Mouse (Mus musculus) kidney, adult 11 months (tissue): Measurements from ENCODE around the gene Ccdc183.

Experiments used
- DNase-seq: peaks from one replicate; pipeline ENCODE4 v3.0.0; 2022

Ccdc183 gene

DNA sequence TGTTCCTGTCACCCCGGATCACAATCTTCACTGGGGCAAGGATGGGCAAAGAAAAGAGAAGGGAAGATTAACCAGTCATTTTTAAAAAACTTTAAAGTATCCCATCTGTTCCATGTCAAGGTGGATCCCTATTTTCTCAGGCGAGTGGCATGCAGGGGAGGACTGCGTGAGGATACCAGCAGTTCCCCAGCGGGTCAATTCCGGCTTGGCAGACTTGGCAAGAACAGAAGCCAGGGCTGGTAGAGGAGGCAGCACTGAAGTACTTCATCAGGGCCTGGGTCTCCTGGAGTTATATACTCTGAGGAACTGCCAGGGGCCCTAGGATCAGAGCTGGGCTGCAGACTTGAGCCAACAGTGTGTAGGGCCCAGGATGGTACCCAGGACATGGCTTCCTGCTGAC lies 15.0 kb downstream of the Ccdc183 start:
- no peak for DNase-seq

DNA sequence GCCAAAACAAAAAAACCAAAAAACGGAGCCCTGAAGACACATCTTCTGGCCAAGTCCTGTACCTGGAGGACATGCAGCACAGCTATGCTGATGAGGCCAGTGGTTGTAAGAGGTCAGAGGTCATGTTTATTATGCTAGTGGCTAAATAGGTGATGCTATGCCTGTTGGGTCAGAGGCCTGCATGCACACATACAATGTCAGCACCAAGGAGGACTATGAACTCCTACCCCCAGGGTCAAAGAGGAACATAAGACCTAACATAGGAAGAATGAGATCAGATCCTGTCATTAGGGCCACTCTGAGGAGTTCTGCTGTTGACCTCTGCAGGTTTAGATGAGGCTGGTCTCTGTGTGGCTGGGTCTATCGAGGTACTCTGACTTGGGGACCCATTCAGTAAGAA lies 17.4 kb downstream of the Ccdc183 start:
- DNase-seq: no peak

DNA sequence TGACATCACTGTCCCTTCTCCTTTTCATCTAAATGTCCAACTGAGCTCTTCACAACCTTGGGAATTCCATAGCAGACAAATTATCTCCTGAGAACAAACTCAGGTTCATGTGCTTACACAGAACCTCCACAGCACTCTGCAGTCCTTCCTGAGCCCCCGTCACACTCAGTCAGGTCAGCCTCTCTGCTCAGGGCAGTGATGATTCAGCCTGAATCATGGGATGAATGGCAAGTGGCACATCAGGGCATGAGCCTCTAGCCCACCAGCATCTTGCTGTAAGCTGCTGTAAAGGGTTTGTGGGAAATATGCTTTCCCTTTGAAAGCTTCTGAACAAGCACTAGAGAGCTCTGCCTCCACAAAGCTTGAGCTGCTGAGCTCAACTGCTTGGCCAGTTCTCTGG lies 18.7 kb downstream of the Ccdc183 start:
- no peak for DNase-seq

DNA sequence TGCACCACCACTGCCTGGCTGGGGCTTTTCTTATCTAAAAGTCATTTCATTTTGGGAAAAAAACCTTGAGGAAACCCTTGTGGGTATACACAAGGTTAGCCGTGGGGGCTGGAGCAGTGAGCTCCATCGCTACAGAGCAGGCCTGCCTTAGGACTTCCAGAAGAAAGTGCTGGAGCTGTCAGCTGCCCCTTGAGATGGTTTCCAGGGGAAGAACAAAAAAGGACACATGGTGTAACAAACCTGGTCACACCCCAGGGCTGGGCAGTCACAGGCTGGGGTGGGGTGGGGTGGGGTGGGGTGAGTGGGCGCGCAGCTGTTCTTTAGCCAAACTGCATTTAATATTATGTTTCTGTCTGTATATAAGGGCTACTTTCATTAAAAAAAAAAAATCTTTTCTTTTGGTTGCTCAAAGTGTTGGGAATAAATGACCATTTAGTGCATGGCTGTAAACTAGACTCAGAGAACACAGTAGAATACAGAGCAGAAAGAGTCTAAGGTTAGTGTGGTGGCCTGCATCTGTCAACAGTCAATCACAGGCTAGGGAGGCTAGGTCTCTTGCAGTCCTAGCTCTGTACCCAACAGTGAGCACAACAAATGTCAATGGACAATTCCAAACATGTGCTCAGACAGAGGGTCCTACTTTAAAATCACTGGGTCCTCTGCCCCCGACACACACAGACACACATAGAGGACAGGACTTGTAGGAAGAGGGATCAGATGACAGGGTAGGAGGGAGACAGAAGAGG lies 20.5 kb downstream of the Ccdc183 start:
- DNase-seq: no peak

DNA sequence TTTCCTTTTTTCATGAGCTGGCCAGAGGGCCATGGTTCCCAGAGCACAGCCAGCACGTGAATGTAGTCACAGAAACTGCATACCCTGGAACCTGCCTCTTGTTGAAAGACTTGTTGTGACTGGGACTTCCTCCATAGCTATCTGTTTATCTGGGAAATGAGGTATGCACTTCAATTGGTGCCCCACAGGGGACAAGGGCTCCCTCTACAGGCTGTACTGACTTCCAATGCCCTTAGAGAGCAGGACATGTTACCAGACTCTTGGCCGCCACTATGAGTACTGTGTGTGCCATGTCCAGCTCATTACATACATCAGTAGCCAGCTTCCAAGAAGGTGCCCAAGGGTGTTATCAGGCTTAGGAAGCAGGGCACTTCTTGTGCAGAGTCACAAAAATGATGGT lies 25.6 kb downstream of the Ccdc183 start:
- DNase-seq: no peak

DNA sequence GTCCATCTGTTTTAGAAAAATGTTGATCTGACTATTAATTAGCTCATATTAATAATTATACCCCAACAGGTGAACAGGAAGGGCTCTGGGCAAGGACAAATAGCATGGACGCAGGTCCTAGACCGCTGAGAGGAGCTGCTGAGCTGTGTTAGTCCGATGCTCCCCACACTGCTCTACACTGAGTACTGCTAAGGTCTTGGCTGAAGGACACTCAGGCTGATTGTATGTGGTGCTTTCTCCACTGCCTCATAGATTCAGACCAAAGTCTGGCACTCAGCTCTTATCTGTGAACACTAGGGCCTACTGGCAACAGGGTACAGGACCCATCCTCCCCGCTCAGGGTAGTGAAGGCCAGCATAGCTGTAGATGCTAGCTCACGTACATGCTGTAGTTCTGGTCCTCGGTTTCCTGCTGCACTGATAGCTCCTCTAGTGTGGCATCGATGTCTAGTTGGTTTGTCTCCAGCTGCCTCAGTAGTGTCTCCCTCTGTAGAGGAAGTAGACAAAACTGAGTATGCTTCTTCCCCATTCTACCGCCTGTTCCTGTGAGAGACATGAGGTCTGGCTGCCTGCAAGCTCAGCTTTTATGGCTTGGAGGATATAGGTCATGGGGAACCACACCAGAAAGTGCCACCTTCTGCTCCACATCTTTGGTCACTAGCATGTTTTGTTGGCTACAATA lies 29.1 kb downstream of the Ccdc183 start:
- DNase-seq: no peak

DNA sequence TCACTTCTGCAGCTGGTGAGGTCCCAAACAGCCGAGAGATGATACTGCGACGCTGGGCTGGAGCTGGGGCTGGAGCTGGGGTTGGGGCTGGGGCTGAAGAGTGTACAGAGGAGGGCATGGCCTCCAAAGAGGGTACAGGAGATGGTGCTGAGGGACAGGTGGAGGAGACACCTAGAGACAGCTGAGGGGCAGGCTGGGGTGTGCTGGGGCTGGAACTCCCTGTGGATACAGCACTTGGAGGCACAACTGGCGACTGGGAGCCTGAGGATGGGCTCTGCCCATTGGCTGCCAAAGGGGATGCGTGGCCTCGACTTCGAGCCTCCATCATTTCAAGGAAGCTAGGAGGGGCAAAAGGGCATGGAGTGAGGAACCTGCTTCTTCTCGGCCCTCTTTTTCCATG lies 30.2 kb downstream of the Ccdc183 start:
- no peak for DNase-seq

DNA sequence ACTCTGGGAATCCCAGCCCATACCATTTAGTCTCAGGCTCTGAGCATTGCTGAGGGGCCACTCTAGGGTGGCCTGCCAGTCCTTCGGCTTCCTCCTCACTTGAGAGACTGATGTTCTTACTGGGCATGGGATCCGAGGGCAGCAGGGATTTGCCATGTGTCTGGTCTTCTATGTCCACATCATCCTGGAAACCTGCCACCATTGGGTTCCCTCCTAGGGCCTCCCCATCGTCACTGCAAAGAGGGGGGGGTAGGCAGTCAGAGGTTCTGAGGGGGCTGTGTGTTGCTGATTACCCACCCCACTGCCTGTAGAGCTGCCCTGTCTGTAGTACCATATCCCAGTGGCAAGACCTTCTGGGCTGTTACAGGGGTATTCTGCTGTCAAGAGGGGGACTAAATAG lies 31.9 kb downstream of the Ccdc183 start:
- DNase-seq: no peak

DNA sequence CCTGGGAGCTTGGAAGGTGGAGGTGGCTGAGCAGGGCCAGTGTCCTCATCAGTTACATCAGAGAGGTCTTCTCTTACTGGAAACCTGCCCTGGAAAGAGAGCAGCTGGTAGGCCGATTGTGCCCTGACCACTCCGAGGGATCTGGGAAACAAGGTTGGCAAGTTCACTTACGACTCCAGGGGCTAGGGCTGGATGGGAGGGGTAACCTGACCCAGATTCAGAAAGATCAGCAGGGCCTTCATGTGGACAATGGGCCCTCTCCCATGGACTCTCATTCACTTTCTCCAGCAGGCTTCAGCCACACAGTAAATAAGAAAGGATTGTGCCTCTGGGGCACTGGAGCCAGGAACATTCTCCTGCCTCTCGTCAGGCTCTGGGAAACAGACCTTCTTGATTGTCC lies 32.6 kb downstream of the Ccdc183 start:
- no peak for DNase-seq

DNA sequence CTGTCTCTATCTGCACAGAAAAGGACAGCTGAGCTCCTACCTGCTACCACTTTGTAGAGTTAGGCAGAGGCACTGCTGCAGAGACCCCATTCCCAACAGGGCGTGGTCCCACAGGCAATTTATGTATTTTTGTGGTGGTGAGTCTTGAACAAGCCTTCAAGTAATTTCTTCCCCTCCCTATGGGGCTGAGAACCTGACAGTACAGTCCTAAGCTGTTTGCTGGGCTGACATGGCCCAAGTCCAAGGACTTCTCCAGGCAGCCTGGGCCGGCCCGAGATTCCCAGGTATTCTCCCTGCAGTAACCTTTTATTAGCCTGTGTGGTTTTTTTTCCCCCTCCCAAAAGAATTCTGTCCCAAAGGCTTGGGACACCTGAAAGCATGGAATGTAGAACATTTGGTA lies 33.3 kb downstream of the Ccdc183 start:
- no peak for DNase-seq

DNA sequence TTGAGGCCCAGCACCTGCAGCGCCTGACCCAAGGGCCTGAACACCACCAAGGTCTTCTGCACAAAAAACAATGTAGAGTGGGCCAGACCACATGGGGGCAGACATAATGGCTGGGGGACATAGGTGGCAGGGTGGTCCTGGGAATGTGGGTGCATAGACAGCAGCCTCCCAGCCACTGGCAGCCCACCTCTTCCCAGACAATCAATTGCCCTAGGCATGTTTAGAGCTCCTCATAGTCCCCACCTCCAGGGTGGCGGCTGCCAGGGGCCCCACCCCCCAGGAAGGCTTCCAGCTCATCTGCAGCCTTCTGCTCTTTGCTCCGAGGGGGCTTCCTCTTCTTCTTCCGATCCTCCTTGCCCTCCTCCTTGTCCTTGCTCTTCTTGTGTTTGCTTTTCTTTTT lies 33.9 kb downstream of the Ccdc183 start:
- DNase-seq: no peak

DNA sequence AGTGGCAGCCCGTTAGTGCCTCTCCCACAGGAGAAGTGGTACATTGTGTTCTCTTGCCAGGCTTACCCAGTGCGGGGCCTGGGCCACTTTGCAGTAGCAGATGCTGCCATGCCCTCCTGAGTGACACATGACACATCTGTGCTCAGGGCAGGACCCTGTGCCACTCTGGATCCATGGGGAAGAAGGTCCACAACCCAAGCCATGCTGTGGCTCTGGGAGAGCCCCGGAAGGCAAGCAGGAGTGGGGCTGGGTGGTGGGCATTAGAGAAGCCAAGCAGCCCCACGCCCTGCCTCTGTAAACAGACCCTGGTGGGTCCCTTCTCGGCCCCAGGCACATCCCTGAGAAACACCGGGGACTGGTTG lies 34.4 kb downstream of the Ccdc183 start:
- DNase-seq: no peak

DNA sequence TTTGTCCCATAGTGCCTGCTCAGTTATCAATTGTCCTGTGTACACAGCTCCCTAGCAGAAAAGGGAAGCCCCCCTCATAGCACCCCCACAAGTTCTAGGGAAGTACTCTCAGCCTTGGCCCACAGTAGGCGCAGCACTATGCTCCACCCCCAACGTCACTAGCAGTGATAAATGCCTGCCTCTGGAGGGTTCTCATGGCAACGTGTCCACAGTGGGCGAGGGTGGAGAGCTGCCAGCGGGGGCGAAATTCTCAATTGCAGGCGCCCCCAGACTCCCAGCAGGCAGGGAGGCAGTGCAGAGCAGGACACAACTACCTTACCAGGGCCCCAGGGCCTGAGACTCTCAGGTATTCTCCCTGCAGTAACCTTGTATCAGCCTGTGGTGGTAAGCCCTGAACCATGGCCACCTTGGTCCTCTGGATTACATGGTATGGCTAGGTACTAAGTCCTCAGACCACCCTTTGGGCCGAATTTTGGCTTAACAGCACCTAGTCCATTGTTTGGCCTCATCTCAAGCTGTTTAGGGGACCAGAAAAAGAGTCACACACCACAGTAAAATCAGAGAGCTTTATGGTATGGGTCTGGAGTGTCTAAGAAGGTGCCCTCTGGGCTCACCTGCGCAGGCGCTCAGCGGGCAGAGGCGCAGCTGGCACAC lies 34.9 kb downstream of the Ccdc183 start:
- no peak for DNase-seq

DNA sequence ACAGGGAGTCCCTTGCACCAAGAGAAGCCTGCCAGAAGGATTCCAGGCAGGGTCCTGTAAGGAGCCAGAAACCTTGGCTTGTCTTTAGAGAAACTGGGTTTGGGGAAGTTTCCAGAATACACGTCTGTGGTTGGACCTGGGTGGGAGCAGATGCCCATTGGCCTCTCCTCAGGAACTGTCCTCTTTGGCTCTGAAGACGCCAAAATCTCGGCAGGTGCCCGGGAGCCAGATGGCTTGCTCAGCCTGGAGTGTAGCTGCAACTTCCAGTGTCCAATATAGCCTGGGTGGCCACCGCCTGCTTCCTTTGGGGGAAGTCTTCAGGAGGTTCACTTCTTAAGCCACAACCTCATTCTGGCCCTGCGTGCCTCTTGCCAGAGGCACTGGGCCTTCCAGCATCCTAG lies 35.6 kb downstream of the Ccdc183 start:
- no peak for DNase-seq

DNA sequence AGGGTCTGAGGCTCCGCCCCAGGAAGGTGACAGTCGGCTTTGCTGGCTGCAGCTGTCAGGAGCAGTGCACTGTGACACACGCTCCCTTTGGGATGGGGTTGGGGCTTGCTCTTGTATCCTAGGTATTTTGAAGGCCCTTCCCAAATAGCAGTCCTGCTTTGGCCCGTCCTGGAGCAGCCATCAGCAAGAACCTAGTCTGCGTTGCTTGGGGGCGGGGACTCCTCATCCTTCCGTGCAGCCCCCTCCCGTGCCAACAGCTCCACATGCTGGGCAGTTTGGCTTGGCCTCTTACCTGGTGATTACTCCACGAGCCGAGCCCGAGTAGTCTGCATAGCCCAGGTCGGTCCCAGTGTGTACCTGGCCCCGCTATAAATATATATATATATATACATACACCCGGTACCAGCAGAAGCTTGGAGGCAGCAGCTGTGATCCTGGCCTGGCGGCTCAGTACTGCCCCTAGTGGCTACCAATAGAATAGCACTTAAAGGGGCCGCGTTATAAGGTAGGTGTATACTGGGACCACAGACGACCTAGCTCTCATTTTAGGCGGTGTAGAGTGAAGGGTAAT lies 36.1 kb downstream of the Ccdc183 start, which contains the start of gene Ajm1:
Ajm1 (minus strand) TSS at position 464 of the 571 bp plus-strand sequence.
- no peak for DNase-seq

DNA sequence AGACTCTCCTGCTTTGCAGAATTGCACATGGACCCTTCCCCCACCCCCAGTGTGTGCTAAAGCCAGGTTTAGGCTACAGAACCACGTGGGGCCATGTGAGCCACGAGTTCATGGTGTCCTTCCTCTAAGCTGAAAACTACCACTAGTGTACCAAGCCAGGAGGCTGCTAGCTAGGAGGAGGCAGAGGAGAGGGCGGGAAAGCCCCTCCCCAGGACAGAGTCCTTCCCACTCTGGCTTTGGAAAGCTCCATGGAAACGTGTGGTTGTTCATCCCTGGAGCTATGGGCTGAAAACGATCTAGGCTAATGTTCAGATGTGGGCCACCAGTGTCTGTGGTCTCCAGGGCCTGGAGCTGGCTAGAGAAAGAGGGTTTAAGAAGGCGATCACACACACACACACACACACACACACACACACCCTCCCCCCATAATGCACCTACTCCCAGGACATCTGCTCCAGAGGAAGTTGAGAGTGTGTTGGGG lies 36.8 kb downstream of the Ccdc183 start:
- DNase-seq: no peak

DNA sequence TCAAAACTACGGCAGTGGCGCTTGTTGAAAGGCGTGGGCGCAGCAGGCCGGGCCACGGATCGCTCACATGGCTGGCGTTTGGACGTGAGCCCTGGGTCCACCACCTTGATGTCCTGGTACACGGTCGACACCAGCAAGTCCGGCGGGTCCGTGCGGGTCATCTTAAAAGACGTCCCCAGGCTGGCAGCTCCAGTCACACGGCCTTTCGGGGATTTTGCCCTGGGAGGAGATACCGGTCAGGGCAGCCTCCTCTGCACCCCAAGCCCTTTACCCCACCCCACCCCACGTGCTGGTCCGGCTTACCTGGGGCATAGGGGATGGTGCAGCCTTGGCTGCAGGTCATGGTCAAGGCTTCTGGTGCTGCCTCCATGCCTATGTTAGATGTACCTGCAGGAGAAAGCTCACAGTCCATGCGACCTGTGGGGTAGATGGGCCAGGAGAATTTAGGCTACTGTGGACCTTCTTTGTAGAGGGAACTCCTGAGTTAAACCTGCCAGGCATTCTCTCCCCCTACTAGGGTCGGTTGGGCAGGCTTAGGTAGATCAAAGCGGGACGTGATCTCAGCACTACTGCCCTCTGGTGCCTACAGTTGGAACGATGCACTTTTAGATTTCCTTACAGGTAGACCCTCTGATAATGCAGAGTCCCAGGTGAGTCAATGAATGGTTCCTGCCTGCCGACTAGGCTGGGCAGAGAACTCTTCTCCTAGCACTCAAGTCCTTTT lies 37.6 kb downstream of the Ccdc183 start:
- no peak for DNase-seq

DNA sequence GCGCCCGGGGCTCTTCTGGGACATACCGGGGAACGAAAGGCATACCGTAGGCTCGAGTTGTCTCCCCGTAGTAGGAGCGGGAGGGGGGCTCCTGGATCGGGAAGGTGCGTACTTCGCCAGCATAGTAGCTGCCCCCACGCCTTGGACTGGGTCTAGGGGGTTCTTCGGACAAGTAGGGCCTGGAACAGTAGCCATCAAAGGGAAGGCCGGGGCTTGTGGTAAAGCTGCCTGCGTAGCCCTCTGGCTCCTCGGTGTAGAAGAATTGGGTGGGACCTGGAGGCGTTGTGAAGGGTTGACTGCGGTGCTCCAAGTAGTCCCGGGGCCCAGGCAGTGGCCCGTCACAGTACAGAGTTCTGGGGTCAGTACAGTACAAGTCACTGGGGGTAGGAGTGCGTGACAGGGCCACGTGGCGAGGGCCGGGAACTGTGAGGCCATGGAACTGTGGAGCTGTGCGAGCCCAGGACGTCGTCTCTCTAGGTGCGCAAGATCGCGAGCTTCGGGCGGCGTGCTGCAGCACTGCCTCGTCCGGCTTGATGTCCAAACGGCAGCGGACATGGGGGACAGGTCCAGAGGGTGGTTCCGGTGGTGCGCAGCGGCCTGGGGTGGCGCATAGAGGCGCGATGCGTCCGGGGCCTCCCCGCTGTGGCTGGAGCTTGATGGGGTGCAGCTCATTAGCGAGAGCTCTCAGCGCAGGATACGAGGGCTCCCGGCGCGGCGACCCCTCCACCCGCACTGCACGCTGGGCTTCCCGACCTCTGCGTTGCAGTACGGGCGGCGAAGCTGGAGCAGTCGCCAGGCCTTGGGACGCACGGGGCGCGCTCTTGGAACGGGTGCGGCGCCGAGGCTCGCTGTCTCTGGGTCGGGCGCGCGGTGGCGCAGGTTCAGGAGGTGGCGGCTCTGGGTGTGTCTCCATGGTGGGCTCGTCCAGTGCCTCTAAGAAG lies 38.4 kb downstream of the Ccdc183 start:
- no peak for DNase-seq

DNA sequence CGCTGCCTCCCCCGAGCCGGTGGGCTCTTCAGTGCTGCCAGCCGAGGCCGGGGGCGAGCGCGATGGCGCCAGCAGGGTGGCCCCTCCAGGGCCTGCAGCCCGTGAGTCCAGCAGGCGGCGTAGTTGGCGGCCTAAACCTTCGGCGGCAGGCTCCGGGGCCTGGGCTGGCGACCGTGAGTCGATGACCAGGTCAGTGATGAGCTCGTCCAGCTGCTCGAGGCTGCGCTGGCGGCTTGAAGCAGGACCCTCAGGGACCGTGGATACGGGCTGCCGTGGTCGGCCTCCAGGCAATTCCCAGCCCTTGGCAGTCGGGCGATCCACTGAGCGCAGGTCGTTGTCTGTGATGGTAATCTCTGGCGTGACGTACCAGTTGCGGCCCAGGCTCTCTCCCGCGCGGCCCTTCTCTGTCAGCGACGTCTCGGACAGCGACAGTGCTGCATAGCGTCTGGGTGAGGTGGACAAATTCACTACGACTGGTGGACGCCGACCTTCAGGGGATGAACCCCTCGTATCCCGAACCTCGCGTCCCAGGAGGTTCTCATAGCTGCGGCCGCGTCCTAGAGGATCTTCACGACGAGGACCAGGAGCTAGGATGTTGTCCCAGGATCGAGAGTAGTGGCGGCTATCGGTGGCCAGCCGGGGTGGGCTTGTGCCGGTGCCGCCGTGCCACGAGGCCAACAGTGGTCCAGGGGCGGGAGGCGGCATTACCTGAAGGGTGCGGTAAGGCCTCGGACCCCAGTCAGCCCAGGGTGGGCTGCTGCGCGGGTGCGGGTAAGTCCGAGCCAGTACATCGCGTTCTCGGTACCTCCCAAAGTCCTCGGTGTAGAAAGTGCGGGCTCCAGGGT lies 39.3 kb downstream of the Ccdc183 start:
- DNase-seq: no peak

DNA sequence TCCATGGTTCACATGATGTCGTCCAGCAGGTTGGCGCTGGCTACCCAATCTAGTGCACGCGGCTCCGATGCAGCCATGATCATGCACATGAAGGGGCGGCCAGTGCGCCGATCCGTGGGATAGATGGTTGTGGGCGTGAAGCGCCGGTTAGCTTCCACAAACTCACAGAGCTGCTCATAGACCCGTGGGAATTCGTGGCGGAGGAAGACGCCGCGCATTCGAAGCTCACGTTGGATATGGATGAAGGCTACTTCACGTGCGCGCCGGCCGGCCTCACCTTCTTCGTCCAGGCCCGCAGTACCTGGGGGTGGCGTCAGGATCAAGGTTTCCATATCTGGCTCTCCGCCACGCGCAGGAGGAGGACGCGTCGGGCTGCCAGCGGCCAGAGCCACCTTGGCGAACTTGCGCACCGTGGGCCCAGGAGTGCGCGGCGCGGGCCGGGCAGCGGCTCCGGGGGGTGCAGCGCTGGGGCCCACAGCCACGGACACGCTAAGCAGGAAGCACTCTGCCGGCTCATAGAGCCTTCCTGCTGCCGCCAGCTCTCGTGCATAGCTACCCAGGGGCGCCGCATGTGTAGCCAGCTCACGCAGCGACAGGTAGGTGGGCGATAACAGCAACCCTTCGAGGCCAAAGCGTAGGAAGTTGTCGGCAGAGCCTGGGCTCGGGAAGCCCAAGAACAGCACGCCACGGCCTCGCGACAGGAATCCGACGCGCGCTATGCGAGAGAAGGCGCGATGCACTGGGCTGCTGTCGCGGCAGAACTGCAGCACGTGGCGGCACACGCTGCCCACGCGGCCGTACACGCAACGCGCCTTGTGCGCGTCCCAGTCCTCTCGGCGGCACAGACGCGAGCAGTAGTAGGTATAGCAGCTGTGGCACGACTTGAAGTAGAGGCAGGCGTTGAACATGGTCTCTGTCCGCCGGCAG lies 40.2 kb downstream of the Ccdc183 start:
- no peak for DNase-seq
